Mouse (Mus musculus) embryonic facial prominence, embryonic 14.5 days (tissue): ENCODE results near the gene Nadk2. TPM values are rescaled to one million over a fixed set of nuclear protein-coding genes. Genes with fewer than 3 reads are reported as not detected.

Source experiments
- polyA plus RNA-seq: library from polyadenylated mRNA; unstranded; fragments of >200 nt; fragmentation: Nextera tagmentation; extraction: Ambion mirVana; gene quantifications from 2 replicates; pipeline ENCODE4 v1.2.1, GENCODE M21; 2014

Nadk2 gene
- polyA plus RNA-seq, 1 experiment from 2014 or later: 26.6 TPM

Other genes starting within 250 kb of the Nadk2 start
- gene Ranbp3l, start 103.3 kb upstream of the Nadk2 start, polyA plus RNA-seq: 5.7 and 6.8 TPM in 2 replicates
- 4.3 and 6.2 TPM in 2 replicates for gene Lmbrd2, start 69.3 kb downstream of the Nadk2 start, polyA plus RNA-seq
- 76.9 and 89.2 TPM in 2 replicates for gene Skp2, start 84.2 kb downstream of the Nadk2 start, polyA plus RNA-seq
- not detected in 2 replicates for gene Ugt3a1, start 205.6 kb downstream of the Nadk2 start, polyA plus RNA-seq